20 mouse cellular contexts compared by ENCODE assay signal in genomic region chr4:72132646-72133045, GRCm38 (mm10).
"Had no signal": no experiment of that assay in that cellular context is flagged by ENCODE, and none has a peak within 500 bp of the region (broad histone marks: within the 10 kb centered on the region; RNA-seq: fewer than 3 reads in every experiment).

No protein-coding gene starts in this region.

- H3K4me3 ChIP-seq: limb, embryonic 12.5 days; limb, embryonic 15.5 days; megakaryocyte, embryonic 14.5 days; midbrain, embryonic 10.5 days; midbrain, embryonic 13.5 days had no signal

- H3K4me1 ChIP-seq: limb, embryonic 12.5 days; limb, embryonic 15.5 days; midbrain, embryonic 10.5 days; midbrain, embryonic 13.5 days had no signal

- H3K27me3 ChIP-seq: limb, embryonic 12.5 days; limb, embryonic 15.5 days; megakaryocyte, embryonic 14.5 days; midbrain, embryonic 13.5 days had no signal

- H3K27ac ChIP-seq: kidney, postnatal 0 days; limb, embryonic 12.5 days; limb, embryonic 15.5 days; liver, embryonic 14.5 days; midbrain, embryonic 10.5 days; midbrain, embryonic 13.5 days; stomach, postnatal 0 days had no signal

- H3K4me2 ChIP-seq: limb, embryonic 12.5 days; limb, embryonic 15.5 days; liver, embryonic 11.5 days; lung, embryonic 14.5 days; midbrain, embryonic 13.5 days had no signal

- DNase-seq: kidney, adult 2 months; kidney, postnatal 25 days; left cerebral cortex, postnatal 4 days; liver, postnatal 0 days; lung, embryonic 14.5 days; lung, postnatal 36 days; thymus, adult 2 months; thymus, postnatal 14 days; thymus, postnatal 4 days had no signal

- ATAC-seq: intestine, postnatal 0 days; liver, postnatal 0 days; lung, postnatal 0 days; midbrain, embryonic 13.5 days had no signal

- H3K9me3 ChIP-seq: limb, embryonic 12.5 days; limb, embryonic 15.5 days; megakaryocyte, embryonic 14.5 days; midbrain, embryonic 10.5 days; midbrain, embryonic 13.5 days had no signal

- H3K9ac ChIP-seq: limb, embryonic 12.5 days; limb, embryonic 15.5 days; liver, embryonic 14.5 days; liver, postnatal 0 days; lung, embryonic 14.5 days; midbrain, embryonic 13.5 days had no signal
